Comparison of ENCODE assay signal across 8 mouse cellular contexts in the genomic region with DNA sequence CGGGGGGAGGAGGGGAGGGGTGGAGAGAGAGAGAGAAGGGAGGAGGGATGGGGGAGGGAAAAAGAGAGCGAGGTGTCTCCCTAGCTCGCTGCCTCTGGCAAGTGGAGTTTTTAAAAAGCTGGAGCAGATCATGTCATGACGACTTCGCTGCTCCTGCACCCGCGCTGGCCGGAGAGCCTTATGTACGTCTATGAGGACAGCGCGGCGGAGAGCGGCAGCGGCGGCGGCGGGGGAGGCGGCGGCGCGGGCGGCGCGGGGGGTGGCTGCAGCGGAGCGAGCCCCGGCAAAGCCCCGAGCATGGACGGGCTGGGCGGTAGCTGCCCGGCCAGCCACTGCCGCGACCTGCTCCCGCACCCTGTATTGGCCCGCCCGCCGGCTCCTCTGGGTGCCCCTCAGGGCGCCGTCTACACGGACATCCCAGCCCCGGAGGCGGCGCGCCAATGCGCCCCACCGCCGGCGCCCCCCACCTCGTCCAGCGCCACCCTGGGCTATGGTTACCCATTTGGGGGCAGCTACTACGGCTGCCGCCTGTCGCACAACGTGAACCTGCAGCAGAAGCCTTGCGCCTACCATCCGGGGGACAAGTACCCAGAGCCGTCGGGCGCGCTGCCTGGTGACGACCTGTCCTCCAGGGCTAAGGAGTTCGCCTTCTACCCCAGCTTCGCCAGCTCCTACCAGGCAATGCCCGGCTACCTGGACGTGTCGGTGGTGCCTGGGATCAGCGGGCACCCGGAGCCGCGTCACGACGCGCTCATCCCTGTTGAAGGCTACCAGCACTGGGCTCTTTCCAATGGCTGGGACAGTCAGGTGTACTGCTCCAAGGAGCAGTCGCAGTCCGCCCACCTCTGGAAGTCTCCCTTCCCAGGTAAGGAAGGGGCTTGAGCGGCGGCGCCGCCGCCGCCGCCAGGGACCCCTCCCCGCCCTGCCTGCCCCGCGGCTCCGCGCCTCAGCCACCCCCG. TPM values are rescaled to one million over a fixed set of nuclear protein-coding genes. Genes with fewer than 3 reads are reported as not detected.
DNase-seq lines count a peak whose midpoint lies in the region; ATAC-seq and TF ChIP-seq lines count a peak whose summit lies in the region.

A gene (plus strand): TSS at position 51 of the 959 bp plus-strand sequence.

- H3K4me3 ChIP-seq in lung, embryonic 14.5 days (ENCODE audit: low read depth, low read length) = peak within 1 kb of the TSS; percentile 13; the same call in 1 of the 2 replicates
- peak within 1 kb of the TSS; percentile 32 for H3K4me3 ChIP-seq in embryonic facial prominence, embryonic 13.5 days
- peak within 1 kb of the TSS; percentile 29 for H3K4me3 ChIP-seq in intestine, embryonic 16.5 days (ENCODE audit: low read length)
- peak within 1 kb of the TSS; percentile 29 for H3K4me3 ChIP-seq in neural tube, embryonic 14.5 days (ENCODE audit: low read depth, low read length)

- peak; percentile 31 for DNase-seq in lung, embryonic 14.5 days
- no peak for DNase-seq in lung, adult 18-20 months
- DNase-seq in adrenal gland, adult 2 months = no peak
- no peak for DNase-seq in yolk sac, embryonic 10.5 days (ENCODE audit: low spot score)
- DNase-seq in left cerebral cortex, adult 18-20 months (ENCODE audit: low spot score in 2 of 2) = no peak

- no peak for TF ChIP-seq CTCF in lung, embryonic 14.5 days (IDR thresholded peaks at IDR 0.05; ENCODE audit: low read depth)

- no peaks in the 10 kb centered on the region for H3K4me1 ChIP-seq in lung, embryonic 14.5 days (ENCODE audit: insufficient read depth)
- H3K4me1 ChIP-seq in embryonic facial prominence, embryonic 13.5 days = peaks cover 8% of the 10 kb centered on the region; the same call in 1 of the 2 replicates
- H3K4me1 ChIP-seq in intestine, embryonic 16.5 days (ENCODE audit: control insufficient read depth, insufficient read depth, low read length) = 0 out of 2 replicates have a peak, but pooled peaks cover 4% of the 10 kb centered on the region
- H3K4me1 ChIP-seq in neural tube, embryonic 14.5 days (ENCODE audit: control insufficient read depth, insufficient read depth, low read length) = no peaks in the 10 kb centered on the region

- no peaks in the 10 kb centered on the region for H3K36me3 ChIP-seq in lung, embryonic 14.5 days (ENCODE audit: insufficient read depth)
- no peaks in the 10 kb centered on the region for H3K36me3 ChIP-seq in embryonic facial prominence, embryonic 13.5 days
- H3K36me3 ChIP-seq in intestine, embryonic 16.5 days (ENCODE audit: control insufficient read depth, insufficient read depth, low read length) = no peaks in the 10 kb centered on the region
- no peaks in the 10 kb centered on the region for H3K36me3 ChIP-seq in neural tube, embryonic 14.5 days (ENCODE audit: control insufficient read depth, insufficient read depth, low read length)

- ATAC-seq in lung, embryonic 14.5 days (ENCODE audit: insufficient read depth) = peak; percentile 36
- ATAC-seq in embryonic facial prominence, embryonic 13.5 days (ENCODE audit: insufficient number of reproducible peaks, insufficient read depth, low FRiP score, low TSS enrichment, low read depth) = peak; percentile 53; the same call in 1 of the 2 replicates
- ATAC-seq in intestine, embryonic 16.5 days = peak; percentile 36
- peak; percentile 75 for ATAC-seq in neural tube, embryonic 14.5 days (ENCODE audit: low read depth)

- 2% methylated on average over 72 of the region's 88 CpGs for WGBS in lung, embryonic 14.5 days
- WGBS in embryonic facial prominence, embryonic 13.5 days = under 1% methylated on average over 79 of the region's 88 CpGs
- 1% methylated on average over 63 of the region's 88 CpGs for WGBS in intestine, embryonic 16.5 days
- under 1% methylated on average over 80 of the region's 88 CpGs for WGBS in neural tube, embryonic 14.5 days

- H3K9ac ChIP-seq in lung, embryonic 14.5 days = no peak within 1 kb of the TSS
- H3K9ac ChIP-seq in embryonic facial prominence, embryonic 13.5 days = no peak within 1 kb of the TSS; the same call in 1 of the 2 replicates
- H3K9ac ChIP-seq in intestine, embryonic 16.5 days (ENCODE audit: low read depth, low read length) = no peak within 1 kb of the TSS
- peak within 1 kb of the TSS; percentile 52 for H3K9ac ChIP-seq in neural tube, embryonic 14.5 days (replicated peaks; ENCODE audit: low read depth, low read length)

- no peaks in the 10 kb centered on the region for H3K9me3 ChIP-seq in lung, embryonic 14.5 days (ENCODE audit: low read depth, low read length)
- no peaks in the 10 kb centered on the region for H3K9me3 ChIP-seq in embryonic facial prominence, embryonic 13.5 days
- H3K9me3 ChIP-seq in intestine, embryonic 16.5 days (ENCODE audit: control insufficient read depth, low read length) = no peaks in the 10 kb centered on the region
- H3K9me3 ChIP-seq in neural tube, embryonic 14.5 days (ENCODE audit: control insufficient read depth, low read length) = no peaks in the 10 kb centered on the region

- no peak within 1 kb of the TSS for H3K27ac ChIP-seq in lung, embryonic 14.5 days (ENCODE audit: low read depth)
- no peak within 1 kb of the TSS for H3K27ac ChIP-seq in embryonic facial prominence, embryonic 13.5 days
- H3K27ac ChIP-seq in intestine, embryonic 16.5 days (ENCODE audit: low read length) = no peak within 1 kb of the TSS
- H3K27ac ChIP-seq in neural tube, embryonic 14.5 days (ENCODE audit: low read depth, low read length) = peak within 1 kb of the TSS; percentile 23; the same call in 1 of the 2 replicates

- peaks cover 99% of the 10 kb centered on the region for H3K27me3 ChIP-seq in lung, embryonic 14.5 days (ENCODE audit: insufficient read depth, low read length)
- peaks cover 99% of the 10 kb centered on the region for H3K27me3 ChIP-seq in embryonic facial prominence, embryonic 13.5 days
- H3K27me3 ChIP-seq in intestine, embryonic 16.5 days (replicated peaks; ENCODE audit: control insufficient read depth, insufficient read depth, low read length) = peaks cover 90% of the 10 kb centered on the region
- peaks cover 50% of the 10 kb centered on the region for H3K27me3 ChIP-seq in neural tube, embryonic 14.5 days (ENCODE audit: control insufficient read depth, insufficient read depth, low read length)

- peak within 1 kb of the TSS; percentile 46; the same call in 1 of the 2 replicates for H3K4me2 ChIP-seq in lung, embryonic 14.5 days
- peak within 1 kb of the TSS; percentile 46 for H3K4me2 ChIP-seq in embryonic facial prominence, embryonic 13.5 days
- H3K4me2 ChIP-seq in intestine, embryonic 16.5 days (ENCODE audit: low read depth, low read length) = peak within 1 kb of the TSS; percentile 38
- peak within 1 kb of the TSS; percentile 23 for H3K4me2 ChIP-seq in neural tube, embryonic 14.5 days (ENCODE audit: low read depth, low read length)

RNA-seq across cellular contexts. Expression of the gene that starts here (rescaled TPM):
- not detected in 2 replicates for polyA plus RNA-seq in lung, embryonic 14.5 days (2014; fragmentation: Nextera tagmentation; extraction: Ambion mirVana)
- 1.1 and 1.9 TPM in 2 replicates for polyA plus RNA-seq in embryonic facial prominence, embryonic 13.5 days (2015; fragmentation: Nextera tagmentation; extraction: Ambion mirVana)
- polyA plus RNA-seq in intestine, embryonic 16.5 days (2015; fragmentation: Nextera tagmentation; extraction: Ambion mirVana) = not detected in 2 replicates
- polyA plus RNA-seq in neural tube, embryonic 14.5 days (2014; fragmentation: Nextera tagmentation; extraction: Ambion mirVana) = not detected in 2 replicates
- not detected for total RNA-seq in adrenal gland, adult 2 months (2021)
- not detected in 2 replicates for polyA plus RNA-seq in adrenal gland, adult 2 months (2012; rRNA removed)
- total RNA-seq in left cerebral cortex, adult 18-20 months (2021) = not detected

Comparison
In these comparisons a context has a peak if more than half of its experiments do, and no peak if none do; other contexts are left out.
1. Peak in DNase-seq, ATAC-seq, H3K4me3 ChIP-seq and H3K4me2 ChIP-seq in lung, embryonic 14.5 days; RNA of the gene not detected or under 1 TPM.
2. Peak in ATAC-seq, H3K4me3 ChIP-seq and H3K4me2 ChIP-seq in intestine, embryonic 16.5 days; RNA of the gene not detected or under 1 TPM.
3. Peak in ATAC-seq, H3K4me3 ChIP-seq, H3K27ac ChIP-seq, H3K9ac ChIP-seq and H3K4me2 ChIP-seq in neural tube, embryonic 14.5 days; RNA of the gene not detected or under 1 TPM.